Mouse (Mus musculus) cerebellum, adult 2 months (tissue): ENCODE results near the gene Mmp15.
A peak's percentile ranks its signal among the peaks of the same experiment; 100 is the strongest.

Source experiments
- CTCF ChIP-seq: fragments of 200-500 bp; IDR thresholded peaks from 2 replicates; pipeline ENCODE4 v1.5.1; 2011; ENCODE audit warnings: low read depth, mild to moderate bottlenecking, control low read depth, low read length, moderate library complexity, borderline replicate concordance; ENCODE audit not compliant: insufficient read depth
- POLR2A ChIP-seq: fragments of 200-500 bp; IDR thresholded peaks from 2 replicates; pipeline ENCODE4 v1.6.1; 2011; ENCODE audit warnings: low read length, control low read depth, borderline replicate concordance; ENCODE audit not compliant: insufficient read depth

- TF ChIP-seq POLR2A (no peak), CTCF (peak; percentile 45; the same call in 1 of the 2 replicates)
Measured at GRCm38 (mm10) chr8:95302410-95302809, 49.7 kb upstream of the Mmp15 start.
